Mouse (Mus musculus) adrenal gland, adult (tissue): ENCODE data around the gene Spr.
"Not testable (repeated sequence)": the region's sequence is repeated elsewhere in the genome, so short reads cannot be mapped to it uniquely, and the experiment has no call there.

Source experiments
- DNase-seq, 2 experiments: peaks; one replicate each; pipeline ENCODE4 v3.0.0; 2022 to 2023; ENCODE audit warnings: low spot score in 1 of 2; ENCODE audit not compliant: inconsistent age in 2 of 2

Gene Spr

DNA sequence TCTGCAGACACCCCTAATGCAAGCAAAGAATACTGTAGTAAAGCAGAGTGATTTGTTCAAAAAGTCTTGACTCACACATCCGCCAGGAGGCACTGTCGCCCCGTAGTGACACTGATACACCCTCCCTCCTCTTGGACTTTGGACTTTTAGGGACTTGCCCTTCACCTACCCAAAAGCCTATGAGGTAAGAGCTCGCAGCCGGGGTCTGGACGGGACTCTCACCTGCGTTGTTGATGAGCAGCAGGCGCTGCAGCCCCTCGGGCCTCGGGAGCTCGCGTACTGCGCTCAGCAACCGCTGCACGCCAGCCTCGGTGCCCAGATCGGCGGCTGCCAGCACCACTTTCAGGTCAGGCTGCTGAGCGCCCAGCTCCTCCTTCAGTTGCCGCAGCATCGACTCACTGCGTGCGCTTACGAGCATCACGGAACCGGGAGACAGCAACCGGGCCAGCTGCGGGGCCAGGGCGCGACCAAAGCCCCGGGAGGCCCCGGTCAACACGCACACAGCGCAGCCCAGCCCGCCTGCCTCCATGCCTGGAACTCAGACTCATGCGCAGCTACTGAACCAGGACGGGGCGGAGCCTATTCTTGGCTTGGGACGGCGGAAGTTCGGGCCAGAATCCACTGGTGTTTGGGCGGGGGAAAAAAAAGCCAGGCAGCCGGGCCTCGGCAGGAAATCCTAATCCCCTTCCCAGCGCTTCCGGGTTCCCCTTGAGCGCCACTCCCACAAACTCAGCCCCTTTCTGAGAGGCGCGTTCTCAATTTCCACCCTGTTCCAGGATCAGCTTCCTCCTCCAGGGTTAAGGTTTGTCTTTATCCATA is at the start of gene Spr:
TSS of gene Spr (minus strand) at position 550 of the 819 bp plus-strand sequence.
- peak; percentile 94 to 98 for DNase-seq

DNA sequence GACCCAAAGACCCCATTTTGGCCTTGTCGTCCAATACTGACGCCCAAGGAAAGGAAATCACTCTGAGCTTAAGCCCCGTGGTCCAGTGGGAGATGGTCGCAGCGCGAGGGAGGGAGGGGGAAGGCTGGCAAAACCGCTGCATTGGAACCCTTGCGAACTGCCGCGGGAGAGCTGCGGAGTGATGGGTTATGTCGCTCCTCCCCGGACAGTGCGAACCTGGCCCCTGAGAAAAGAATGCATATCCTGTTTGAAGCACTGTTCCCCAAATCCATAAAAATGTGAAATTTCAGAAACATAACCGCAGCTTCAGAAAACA is 49.1 kb upstream of the Spr start:
- DNase-seq, result no peak

DNA sequence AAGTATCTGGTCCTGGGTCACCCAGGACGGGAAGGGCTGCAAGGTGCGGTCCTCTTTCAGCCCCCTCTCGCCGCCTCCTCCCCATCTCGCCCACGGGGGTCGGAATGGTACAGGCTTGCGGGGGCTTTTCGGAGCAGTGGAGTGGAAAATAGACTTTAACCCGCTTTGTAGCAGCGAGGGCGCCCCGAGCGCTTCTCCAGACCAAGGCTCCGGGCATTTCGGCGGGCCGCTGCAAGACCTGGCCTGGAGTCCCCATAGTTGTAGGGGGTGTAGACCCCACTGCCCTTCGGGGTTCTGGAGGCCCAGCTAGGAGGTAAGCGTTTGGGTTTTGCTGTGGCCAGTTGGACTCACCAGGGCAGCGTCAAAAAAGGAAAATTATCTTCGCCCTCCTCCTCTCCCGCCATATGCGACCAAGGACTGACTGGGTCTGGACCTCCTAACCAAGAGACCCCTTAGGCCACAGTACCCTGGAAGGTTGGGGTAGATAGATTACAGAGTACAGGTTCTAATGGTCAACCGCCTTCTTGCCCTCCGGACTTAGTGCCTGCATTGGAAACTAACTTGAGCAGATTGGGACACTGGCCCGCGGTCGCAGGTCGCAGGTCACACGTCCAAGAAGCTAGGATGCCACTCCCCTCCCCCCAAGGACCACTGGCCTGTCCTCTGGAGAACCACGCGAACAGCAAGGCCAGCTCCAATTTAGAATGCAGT is 48.6 kb upstream of the Spr start:
- DNase-seq, result peak in 1 of 2 experiments; percentile 29

DNA sequence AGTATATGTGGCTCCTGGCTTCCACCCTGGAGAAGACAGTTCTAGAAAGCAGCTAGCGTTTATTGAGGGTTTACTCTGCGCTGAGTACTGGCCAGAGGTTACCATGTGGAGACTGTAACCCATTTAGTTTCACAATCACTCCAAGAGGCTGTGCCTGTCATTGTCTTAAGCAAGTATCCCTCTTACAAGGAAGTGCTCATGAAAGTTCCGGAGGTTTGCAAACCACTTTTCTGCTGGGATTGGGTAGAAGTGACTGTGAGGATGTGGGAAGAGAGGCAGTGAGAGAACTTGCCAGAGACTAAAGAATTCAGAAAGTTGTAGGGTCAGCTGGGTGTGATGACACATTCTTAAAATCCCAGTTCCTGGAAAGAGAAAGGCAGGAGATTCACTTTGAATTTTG is 46.4 kb upstream of the Spr start:
- no peak for DNase-seq

DNA sequence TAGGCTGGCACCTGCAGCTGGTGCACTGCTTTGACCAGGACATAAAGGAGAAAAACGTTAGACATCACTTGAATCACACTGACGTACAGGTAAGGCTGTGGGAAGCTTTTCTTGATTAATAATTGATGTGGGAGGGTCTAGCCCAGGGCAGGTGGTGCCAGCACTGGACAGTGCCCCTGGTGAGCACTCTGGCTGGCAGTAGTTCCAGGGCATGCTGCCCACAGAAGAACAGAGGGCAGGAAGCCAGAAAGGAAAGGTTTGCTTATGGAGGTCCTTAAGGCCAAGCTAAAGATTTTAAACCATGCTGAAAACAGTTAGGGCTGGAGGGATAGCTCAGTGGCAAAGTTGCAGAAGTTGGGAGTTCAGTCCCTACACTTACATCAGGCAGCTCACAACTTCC is 42.5 kb upstream of the Spr start:
- no peak for DNase-seq

DNA sequence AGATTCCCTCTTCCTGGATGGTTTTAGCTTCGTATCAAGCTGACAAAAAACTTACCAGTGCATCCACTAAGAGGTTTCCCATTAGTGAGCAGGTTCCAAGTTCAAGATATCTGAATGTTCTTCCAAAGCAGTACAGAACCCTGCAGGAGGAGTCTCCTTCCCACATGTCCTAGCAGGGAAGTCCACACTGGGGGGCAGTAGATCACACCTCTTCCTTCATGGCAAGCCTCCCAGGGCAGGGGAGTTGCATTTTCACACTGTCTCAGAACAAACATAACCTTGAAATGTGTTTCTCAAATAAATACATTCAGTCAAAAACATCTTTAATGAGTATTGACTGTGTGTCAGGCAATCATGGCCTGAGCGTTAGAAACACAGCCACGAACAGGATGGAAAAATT is 42.0 kb upstream of the Spr start:
- no peak for DNase-seq

DNA sequence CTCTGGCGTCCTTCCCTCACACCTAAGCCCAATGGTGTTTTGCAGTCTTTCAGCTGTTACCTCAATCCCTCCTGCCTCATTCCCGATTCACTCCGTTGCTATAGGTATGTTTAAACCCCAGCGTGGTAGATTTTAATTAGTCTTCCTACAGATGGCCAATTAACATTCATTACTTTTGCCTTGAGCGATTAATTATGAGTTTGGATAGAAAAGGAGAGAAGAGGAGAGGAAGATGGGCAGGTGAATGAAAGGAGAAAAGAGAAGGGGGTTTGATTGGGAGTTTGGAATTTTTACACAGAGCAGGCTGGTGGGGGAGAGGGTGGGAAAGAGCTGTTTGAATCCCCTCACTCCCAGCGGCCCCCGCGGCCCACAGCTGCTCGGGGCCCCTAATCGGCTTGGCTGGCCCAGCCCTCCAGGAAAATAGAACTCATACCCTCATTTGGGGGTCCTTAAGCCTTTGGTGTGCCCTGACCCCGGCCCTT is 27.9 kb upstream of the Spr start:
- DNase-seq, result no peak

DNA sequence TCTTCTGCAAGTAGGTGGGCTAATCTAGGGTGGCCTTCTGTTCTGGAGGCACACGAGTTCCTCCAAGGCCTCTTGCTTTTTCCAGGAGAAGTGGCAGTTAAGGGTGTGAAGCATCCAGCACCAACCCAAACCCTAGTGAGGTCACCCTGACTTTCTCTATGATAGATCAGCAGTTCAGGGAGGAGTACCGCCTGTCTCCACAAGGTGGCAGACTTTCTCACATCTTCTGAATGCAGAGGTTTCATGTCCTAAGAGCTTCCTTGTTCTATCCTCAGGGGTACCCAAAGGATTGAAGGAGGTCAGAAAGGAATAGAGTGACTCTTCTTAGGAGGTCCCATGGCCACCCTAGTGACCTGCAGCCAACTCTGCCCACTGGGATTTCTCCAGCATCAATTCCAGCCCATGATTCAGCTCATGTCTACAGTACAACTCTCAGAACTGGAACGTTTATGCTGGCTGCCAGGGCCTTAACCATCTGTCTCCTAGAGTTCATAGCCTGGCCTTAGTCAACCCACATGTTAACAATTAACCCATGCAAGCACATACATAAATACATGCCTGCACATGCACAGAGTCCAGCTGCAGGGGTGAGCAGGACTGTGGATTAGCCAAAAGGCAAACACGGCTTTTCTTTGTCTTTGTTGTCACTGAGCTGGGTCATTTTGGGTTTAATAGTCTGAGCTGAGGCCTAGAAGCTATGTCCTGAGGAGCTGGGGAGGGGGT is 22.8 kb upstream of the Spr start:
- peak; percentile 62 to 91 for DNase-seq

DNA sequence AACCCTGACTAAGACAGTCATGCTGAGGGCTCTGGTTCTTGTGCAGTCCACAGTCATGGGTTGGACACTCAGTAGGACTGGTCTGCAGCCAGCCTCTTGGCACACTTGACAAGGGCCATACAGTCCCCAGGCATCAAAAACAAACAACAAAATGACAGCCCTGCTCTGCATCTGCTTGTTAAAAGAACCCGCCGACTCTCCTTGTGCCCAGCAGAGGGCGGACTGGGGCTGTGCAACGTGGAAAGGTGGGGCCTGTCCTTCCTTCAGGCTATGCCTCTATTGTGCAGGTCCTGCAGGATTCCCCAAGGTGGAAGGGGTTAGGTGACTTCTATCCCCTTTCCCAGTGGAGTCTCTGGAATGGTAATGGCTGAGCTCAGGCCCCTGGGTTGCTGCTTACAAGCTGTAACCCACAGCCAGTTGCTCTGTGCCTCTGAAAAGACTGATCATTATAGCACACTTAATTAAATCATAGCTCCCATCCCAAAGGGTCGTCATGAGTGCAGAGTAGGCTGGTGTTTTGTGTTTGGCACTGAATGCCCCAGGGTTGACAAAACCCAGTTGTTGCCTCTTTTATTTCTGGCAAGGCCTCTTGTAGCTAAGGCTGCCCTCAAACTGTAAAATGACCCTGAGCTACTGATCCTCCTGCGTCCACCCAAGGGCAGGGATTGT is 21.7 kb upstream of the Spr start:
- peak; percentile 51 to 78 for DNase-seq

DNA sequence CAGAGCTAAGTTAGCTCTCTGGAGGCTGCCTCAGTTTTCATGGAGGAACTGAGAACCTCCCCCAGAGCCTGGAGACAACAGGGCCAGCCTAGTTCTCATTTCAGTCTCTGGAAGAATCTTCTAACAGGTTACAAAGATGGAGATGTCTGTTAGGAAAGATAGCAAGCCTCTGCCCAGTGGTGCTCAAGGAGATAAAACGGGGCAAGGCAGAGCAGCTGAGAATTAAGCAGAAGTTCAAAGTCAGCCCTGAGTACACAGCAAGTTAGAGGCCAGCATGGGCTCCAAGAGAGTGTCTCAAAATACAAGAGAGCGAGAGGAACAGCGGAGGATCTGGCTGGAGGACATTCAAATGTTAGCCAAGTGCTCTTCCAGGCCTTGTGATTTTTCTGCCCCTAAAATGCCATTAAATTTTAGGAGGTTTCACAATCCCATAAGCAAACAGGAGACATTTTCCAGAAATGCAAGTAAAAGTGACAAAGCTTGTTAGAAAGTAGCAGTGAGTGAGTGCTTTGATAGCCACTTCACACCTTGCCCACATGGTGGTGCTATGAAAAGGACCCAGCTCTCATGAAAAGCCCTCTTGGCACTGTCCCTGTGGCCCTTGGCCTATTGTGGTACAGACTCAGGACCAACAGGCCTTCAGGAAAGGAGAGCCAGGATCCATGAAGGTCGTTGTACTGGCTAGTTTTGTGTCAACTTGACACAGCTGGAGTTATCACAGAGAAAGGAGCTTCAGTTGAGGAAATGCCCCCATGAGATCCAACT is 20.7 kb upstream of the Spr start:
- DNase-seq, result peak in 1 of 2 experiments; percentile 36

DNA sequence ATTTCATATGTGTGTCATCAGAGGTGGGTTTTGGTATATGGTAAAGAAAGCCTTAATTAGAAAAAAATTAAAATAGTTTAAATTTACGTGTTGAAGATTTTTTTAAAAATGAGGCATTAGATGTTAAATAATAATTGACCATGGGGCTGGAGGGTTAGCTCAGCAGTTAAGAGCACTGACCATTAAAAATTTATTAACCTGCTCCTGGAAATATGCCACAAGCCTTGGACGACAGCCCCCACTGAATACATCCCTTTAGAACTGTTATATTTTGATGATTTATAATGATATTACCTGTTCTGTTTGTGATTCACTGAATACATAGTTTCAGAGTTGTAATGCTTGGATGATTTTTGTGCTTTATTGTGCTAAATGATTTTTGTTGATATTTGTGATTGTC is 19.0 kb upstream of the Spr start:
- not testable (repeated sequence) for DNase-seq

DNA sequence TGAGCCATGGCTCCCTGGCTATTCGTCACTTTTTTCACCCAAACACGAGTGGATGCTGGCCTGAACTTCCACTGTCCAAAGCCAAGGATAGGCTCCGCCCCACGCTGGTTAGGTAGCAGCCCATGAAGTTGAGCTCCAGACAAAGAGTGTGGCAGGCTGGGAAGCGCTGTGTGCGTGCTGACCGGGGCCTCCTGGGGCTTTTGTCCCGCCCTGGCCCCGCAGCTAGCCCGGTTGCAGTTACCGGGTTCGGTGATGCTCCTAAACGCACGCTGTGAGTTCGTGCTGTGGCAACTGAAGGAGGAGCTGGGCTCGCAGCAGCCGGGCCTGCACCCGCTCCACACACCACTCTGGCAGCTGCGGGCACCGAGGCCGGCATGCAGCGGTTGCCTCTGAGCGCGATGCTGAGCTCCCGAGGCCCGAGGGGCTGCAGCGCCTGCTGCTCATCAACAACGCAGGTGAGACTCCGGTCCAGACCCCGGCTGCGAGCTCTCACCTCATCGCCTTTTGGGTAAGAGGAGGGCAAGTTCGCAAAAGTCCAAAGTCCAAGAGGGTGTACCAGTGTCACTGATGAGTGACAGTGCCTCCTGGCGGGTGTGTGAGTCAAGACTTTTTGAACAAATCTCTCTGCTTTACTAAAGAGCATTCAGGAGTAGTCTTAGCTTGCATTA is 17.4 kb upstream of the Spr start:
- DNase-seq, result peak; percentile 42 to 82

DNA sequence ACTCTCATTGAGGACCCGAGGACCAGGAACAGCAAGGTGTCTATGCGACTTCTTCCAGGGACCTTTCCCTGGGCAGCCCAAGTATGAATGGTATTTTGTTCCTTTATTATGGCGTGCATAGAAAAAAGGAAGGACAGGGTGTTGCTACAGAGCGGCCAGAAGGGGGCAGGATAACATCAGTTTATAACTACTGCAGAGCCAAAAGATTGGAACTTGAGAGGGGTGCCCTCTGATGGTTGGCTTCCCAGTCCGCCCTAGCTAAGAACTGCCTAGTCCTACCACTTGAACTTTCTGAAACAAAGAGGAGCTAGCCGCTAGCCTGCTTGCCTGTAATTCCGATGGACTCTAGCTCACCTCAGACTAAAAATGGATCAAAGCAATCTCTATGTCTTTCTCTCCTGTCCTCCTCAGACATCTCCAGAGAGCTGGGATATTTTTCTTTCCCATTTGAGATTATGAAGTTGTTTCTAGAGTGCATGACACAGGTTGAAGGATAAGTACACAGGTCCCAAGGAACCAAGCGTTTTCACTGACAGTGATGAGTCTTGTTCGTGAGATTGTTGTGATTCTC is 16.5 kb upstream of the Spr start:
- DNase-seq, result peak; percentile 76 to 90

DNA sequence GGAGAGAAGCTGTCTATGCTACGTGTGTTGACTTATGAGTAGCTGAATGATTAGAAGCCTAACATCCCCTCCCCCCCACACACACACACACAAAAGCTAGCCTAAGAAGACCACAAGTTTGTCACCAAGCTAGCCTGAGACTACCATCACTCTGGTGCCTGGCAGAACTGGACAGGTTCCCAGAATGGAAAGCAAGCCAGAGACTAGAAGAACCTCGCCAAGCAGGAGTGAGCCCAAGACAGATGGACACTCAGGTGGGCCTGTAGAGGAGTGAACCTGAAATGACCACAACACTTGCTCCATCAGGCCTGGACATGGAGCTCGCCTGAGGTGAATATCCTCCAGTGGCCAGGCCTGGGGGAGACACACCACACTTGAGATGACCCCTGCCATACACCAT is 12.8 kb upstream of the Spr start:
- DNase-seq, result no peak

DNA sequence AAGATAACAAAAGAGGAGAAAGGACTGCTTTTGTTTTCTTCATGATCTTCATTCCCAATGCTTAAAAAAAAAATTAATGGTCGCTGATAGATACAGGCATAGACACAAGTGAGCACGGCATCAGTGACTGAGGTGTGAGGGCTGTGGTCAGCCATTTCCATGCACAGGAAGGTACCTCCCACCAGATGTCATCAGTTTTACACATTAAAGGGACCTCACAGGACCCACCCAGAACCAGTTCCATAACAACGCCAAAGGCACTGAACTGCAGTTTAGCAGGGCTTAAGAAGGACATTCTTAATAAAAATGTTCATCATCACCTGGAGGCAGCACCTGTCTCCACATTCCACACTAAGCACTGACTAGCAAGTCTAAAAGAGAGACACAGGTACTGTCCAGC is 10.1 kb upstream of the Spr start:
- no peak for DNase-seq

DNA sequence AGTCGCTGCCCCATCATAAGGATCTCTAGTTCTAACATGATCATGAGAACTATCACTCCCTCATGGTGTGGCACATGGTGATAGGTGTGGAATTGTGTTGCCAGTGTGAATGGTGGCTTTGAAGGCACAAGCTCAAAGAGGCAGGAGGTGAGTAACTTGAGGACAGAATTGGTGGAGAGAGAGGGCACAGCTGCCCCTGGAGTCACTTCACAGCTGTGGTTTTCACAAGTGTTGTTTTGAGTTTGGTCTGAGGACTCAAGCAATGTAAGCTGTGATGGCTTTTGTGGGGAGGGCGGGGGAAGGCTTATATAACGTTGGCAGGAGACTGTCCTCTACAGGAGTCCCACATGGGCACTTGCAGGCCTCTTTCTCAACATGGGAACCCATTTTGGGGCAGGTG is 6.9 kb upstream of the Spr start:
- no peak for DNase-seq

DNA sequence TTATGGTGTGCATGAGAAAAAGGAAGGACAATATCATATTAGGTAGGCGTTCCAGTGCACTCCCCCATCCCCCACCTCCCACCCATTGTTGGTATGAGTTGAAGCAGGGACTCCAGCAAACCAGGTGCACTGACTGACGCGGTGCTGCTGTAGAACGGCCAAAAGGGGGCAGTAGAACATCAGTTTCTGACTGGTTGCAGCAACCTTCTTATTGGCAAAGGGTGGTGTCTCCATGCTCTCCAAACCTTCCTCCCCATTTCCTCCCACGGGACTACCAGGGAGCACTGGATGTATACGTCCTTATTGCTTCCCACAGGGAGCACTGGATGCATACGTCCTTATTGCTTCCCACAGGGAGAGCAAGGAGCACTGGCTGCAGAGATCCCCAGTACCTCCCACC is 3.4 kb upstream of the Spr start:
- DNase-seq, result peak; percentile 54 to 85

DNA sequence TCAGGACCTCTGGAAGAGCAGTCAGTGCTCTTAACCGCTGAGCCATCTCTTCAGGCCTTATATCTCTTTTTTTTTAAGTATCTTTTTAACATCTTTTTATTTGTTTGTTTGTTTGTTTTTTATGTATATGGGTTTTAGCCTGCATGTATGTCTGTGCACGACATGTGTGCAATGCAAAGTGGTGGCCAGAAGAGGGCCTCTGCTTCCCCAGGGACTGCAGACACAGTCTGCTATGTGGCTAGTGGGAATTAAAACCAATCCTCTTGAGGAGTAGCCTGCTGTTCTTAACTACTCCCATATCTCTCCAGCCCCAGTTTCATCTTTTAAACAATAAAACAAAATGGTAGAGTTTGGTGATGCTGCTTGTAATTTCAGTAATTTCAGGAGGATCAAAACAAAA is 2.0 kb upstream of the Spr start:
- DNase-seq, result peak in 1 of 2 experiments; percentile 17

DNA sequence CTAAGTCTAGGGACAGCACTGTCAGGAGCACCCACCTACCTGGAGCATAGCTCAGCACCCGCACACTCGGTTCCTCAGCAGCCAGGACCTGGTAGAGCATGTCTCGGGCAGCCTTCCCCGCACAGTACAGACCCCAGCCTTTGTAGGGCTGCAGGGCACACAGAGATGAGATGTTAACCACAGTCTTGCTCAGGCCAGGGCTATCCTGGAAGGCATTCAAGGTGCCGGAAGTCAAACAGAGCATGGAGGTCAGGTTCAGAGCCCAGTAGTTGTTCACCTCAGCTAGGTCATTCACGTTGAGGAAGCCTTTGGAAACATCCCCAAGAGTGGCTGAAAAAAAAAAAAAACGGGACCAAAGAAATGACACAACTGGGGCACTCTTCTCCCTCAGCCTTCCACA is 782 bp downstream of the Spr start:
- not testable (repeated sequence) for DNase-seq

DNA sequence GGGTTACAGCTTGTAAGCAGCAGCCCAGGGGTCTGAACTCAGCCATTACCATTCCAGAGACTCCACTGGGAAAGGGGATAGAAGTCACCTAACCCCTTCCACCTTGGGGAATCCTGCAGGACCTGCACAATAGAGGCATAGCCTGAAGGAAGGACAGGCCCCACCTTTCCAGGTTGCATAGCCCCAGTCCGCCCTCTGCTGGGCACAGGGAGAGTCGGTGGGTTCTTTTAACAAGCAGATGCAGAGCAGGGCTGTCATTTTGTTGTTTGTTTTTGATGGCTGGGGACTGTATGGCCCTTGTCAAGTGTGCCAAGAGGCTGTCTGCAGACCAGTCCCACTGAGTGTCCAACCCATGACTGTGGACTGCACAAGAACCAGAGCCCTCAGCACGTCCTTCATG is 4.8 kb downstream of the Spr start:
- DNase-seq, result peak in 1 of 2 experiments; percentile 73
